Mouse (Mus musculus) MEL (cell line): ENCODE data around the gene Hspb1.

Source experiments
- CTCF ChIP-seq, 3 experiments: IDR thresholded peaks in 2 of 3; conservative IDR thresholded peaks in 1 of 3; 2 replicates each; pipeline ENCODE4 v1.5.1; 2011 to 2012; ENCODE audit warnings: low read length in 3 of 3, low read depth in 2 of 3, mild to moderate bottlenecking in 2 of 3, improper control_type of control experiment in 1 of 3, inconsistent platforms in 1 of 3, mixed read lengths in 1 of 3, moderate library complexity in 1 of 3; ENCODE audit not compliant: control insufficient read depth in 1 of 3, insufficient read depth in 1 of 3, poor library complexity in 1 of 3, severe bottlenecking in 1 of 3
- NELFE ChIP-seq: IDR thresholded peaks from 2 replicates; pipeline ENCODE4 v1.6.1; 2011; ENCODE audit warnings: low read depth, low read length, improper control_type of control experiment

DNA sequence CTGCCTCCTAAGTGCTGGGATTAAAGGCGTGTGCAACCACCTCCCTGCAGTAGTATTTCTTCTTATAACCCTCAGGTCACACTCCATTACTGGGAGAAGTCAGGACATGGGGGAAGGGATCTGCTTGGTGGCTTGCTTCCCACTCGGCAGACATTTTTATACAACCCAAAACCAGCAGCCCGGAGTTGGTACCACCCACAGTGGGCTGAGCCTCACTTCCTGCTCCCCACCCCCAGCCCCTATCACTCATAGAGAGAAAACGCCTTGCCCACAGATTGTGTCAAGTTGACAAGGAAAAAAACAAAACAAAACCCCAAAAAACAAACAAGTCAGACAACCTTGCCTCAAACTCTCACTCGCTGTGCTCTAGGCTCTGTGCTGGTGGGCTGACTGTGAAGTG, 25.5 kb downstream of the Hspb1 start:
- TF ChIP-seq NELFE: no peak
- TF ChIP-seq CTCF (IDR thresholded peaks at IDR 0.05 in 2 of 3, conservative IDR thresholded peaks at IDR 0.05 in 1 of 3; ENCODE audit: control insufficient read depth in 1 of 3, insufficient read depth in 1 of 3, low read depth in 2 of 3, low read length in 3 of 3, poor library complexity in 1 of 3, severe bottlenecking in 1 of 3): no peak
